Mouse (Mus musculus) retina, postnatal 1 day (tissue): ENCODE data around the gene Tldc2.

ENCODE experiments used
- DNase-seq: peaks from one replicate; pipeline ENCODE4 v3.0.0-alpha.2; 2012

Gene Tldc2

GRCm38 (mm10) chr2:157078793-157079700, 7.8 kb upstream of the Tldc2 start, which contains the start of gene Soga1:
TSS of gene Soga1 (minus strand) at chr2:157079254.
- DNase-seq, result peak; percentile 93

GRCm38 (mm10) chr2:157079701-157080180, 7.1 kb upstream of the Tldc2 start:
- DNase-seq, result no peak

- DNase-seq, result no peak
Measured at GRCm38 (mm10) chr2:157081331-157081730, 5.5 kb upstream of the Tldc2 start.

GRCm38 (mm10) chr2:157081960-157082359, 4.9 kb upstream of the Tldc2 start:
- DNase-seq, result peak; percentile 71

GRCm38 (mm10) chr2:157084831-157085585, 1.8 kb upstream of the Tldc2 start:
- DNase-seq, result no peak

GRCm38 (mm10) chr2:157087536-157088317, 872 bp downstream of the Tldc2 start:
- DNase-seq, result no peak

- DNase-seq, result no peak
Measured at GRCm38 (mm10) chr2:157092024-157092423, 5.2 kb downstream of the Tldc2 start.

GRCm38 (mm10) chr2:157095005-157095755, 8.3 kb downstream of the Tldc2 start:
- peak; percentile 82 for DNase-seq

GRCm38 (mm10) chr2:157099532-157100318, 12.9 kb downstream of the Tldc2 start:
- DNase-seq, result no peak

GRCm38 (mm10) chr2:157100319-157100605, 13.4 kb downstream of the Tldc2 start:
- peak; percentile 48 for DNase-seq

GRCm38 (mm10) chr2:157101650-157102049, 14.8 kb downstream of the Tldc2 start:
- DNase-seq, result no peak

- no peak for DNase-seq
Measured at GRCm38 (mm10) chr2:157102256-157102655, 15.4 kb downstream of the Tldc2 start.

GRCm38 (mm10) chr2:157104454-157104853, 17.6 kb downstream of the Tldc2 start:
- no peak for DNase-seq

GRCm38 (mm10) chr2:157108236-157108635, 21.4 kb downstream of the Tldc2 start:
- no peak for DNase-seq

- peak; percentile 65 for DNase-seq
Measured at GRCm38 (mm10) chr2:157116964-157117363, 30.1 kb downstream of the Tldc2 start.

- no peak for DNase-seq
Measured at GRCm38 (mm10) chr2:157118556-157118955, 31.7 kb downstream of the Tldc2 start.

- DNase-seq, result no peak
Measured at GRCm38 (mm10) chr2:157119075-157119474, 32.2 kb downstream of the Tldc2 start.

- DNase-seq, result no peak
Measured at GRCm38 (mm10) chr2:157121766-157122165, 34.9 kb downstream of the Tldc2 start.

GRCm38 (mm10) chr2:157125246-157125645, 38.4 kb downstream of the Tldc2 start:
- DNase-seq, result no peak

GRCm38 (mm10) chr2:157127370-157127769, 40.5 kb downstream of the Tldc2 start:
- no peak for DNase-seq

GRCm38 (mm10) chr2:157128072-157128471, 41.2 kb downstream of the Tldc2 start:
- DNase-seq, result no peak
